Mouse (Mus musculus): Measurements from ENCODE around the gene Ocm. TPM values are rescaled to one million over a fixed set of nuclear protein-coding genes. Genes with fewer than 3 reads are reported as not detected.

The Ocm gene
- polyA plus RNA-seq, 1 experiment from 2014 or later = not detected

- Histone ChIP-seq H3K27me3 (ENCODE audit: control insufficient read depth, insufficient read depth, low read length) (no peaks in the 10 kb centered on the region), H3K9ac (replicated peaks; ENCODE audit: low read depth, low read length) (no peak overlapping the region), H3K4me2 (ENCODE audit: low read depth, low read length) (no peak overlapping the region), H3K4me3 (ENCODE audit: low read depth, low read length) (no peak overlapping the region), H3K27ac (ENCODE audit: low read depth, low read length) (no peak overlapping the region), H3K36me3 (ENCODE audit: control insufficient read depth, insufficient read depth, low read length) (no peaks in the 10 kb centered on the region), H3K9me3 (ENCODE audit: control insufficient read depth, low read length) (no peaks in the 10 kb centered on the region), H3K4me1 (ENCODE audit: control insufficient read depth, insufficient read depth, low read length) (no peaks in the 10 kb centered on the region)
- no peak for ATAC-seq (ENCODE audit: low read depth)
- WGBS = 75% methylated on average over 2 of the region's 2 CpGs
Observed at GRCm38 (mm10) chr5:143975631-143975933, 50.9 kb downstream of the Ocm start.

DNA sequence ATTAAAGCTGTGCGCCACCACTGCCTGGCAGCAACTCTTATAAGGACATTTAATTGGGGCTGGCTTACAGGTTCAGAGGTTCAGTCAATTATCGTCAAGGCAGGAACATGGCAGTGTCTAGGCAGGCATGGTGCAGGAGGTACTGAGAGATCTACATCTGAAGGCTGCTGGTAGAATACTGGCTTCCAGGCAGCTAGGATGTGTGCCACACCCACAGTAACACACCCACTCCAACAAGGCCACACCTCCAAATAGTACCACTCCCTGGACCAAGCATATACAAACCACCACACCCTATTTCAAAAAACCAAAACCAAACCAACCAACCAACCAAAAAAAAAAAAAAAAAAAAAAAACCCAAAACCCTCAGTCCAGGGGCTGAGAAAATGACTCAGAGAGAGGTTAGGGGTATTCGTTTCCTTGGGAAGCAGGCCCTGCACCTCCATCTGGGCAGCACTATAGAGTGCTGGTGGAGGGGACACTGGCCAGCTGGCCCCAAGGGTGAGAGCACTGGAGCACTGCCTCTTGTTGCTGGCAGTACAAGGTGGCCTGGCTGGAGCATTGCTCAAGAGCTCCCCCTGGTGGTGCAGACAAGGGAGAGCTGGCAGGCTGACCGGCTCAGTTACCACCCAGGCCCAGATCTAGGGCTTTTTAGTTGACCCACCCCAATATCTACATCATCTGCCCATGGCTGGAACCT, 51.4 kb downstream of the Ocm start:
- peak; percentile 44; the same call in 1 of the 2 replicates for ATAC-seq (ENCODE audit: low read depth)
- H3K4me3 ChIP-seq (ENCODE audit: low read depth, low read length) = no peak overlapping the region
- no peak overlapping the region for H3K9ac ChIP-seq (replicated peaks; ENCODE audit: low read depth, low read length)
- no peaks in the 10 kb centered on the region for H3K27me3 ChIP-seq (ENCODE audit: control insufficient read depth, insufficient read depth, low read length)
- H3K4me2 ChIP-seq (ENCODE audit: low read depth, low read length) = no peak overlapping the region
- H3K4me1 ChIP-seq (ENCODE audit: control insufficient read depth, insufficient read depth, low read length) = no peaks in the 10 kb centered on the region
- no peak overlapping the region for H3K27ac ChIP-seq (ENCODE audit: low read depth, low read length)
- WGBS = 51% methylated on average over 4 of the region's 4 CpGs
- no peaks in the 10 kb centered on the region for H3K36me3 ChIP-seq (ENCODE audit: control insufficient read depth, insufficient read depth, low read length)
- no peaks in the 10 kb centered on the region for H3K9me3 ChIP-seq (ENCODE audit: control insufficient read depth, low read length)

DNA sequence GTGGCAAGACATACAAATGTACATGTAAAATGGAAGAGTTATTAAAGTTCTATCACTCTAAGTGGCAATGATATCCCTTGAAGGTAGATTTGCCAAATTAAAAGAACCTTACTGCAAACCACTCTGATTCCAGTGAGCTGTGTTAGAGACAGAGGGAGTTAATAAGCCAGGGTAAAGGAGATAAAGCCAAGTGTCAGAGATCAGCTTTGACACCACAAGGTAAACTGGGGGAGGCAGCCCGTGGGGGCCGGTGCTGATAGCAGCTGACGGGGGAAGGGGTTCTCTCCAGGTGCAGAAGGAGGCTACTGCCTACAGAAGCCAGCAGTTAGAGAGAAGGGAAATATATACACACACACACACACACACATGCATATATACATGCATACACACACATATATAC, 53.8 kb downstream of the Ocm start:
- WGBS = 89% methylated on average over 3 of the region's 3 CpGs
- H3K4me2 ChIP-seq (ENCODE audit: low read depth, low read length) = no peak overlapping the region
- no peaks in the 10 kb centered on the region for H3K9me3 ChIP-seq (ENCODE audit: control insufficient read depth, low read length)
- H3K36me3 ChIP-seq (ENCODE audit: control insufficient read depth, insufficient read depth, low read length) = no peaks in the 10 kb centered on the region
- H3K4me1 ChIP-seq (ENCODE audit: control insufficient read depth, insufficient read depth, low read length) = no peaks in the 10 kb centered on the region
- H3K4me3 ChIP-seq (ENCODE audit: low read depth, low read length) = no peak overlapping the region
- no peak overlapping the region for H3K9ac ChIP-seq (replicated peaks; ENCODE audit: low read depth, low read length)
- no peak for ATAC-seq (ENCODE audit: low read depth)
- no peak overlapping the region for H3K27ac ChIP-seq (ENCODE audit: low read depth, low read length)
- no peaks in the 10 kb centered on the region for H3K27me3 ChIP-seq (ENCODE audit: control insufficient read depth, insufficient read depth, low read length)

Other genes with a start within 250 kb of the Ocm start
- gene Eif2ak1, start 208.9 kb downstream of the Ocm start, polyA plus RNA-seq (2014; fragmentation: Nextera tagmentation; extraction: Ambion mirVana) = 54.9 and 57.9 TPM in 2 replicates
- gene Ankrd61, start 129.0 kb downstream of the Ocm start, polyA plus RNA-seq (2014; fragmentation: Nextera tagmentation; extraction: Ambion mirVana) = 0.37 and 0.39 TPM in 2 replicates
- gene Aimp2, start 116.8 kb downstream of the Ocm start, polyA plus RNA-seq (2014; fragmentation: Nextera tagmentation; extraction: Ambion mirVana) = 84.4 and 90.5 TPM in 2 replicates
- 28.3 and 34.1 TPM in 2 replicates for gene Pms2, start 116.7 kb downstream of the Ocm start, polyA plus RNA-seq (2014; fragmentation: Nextera tagmentation; extraction: Ambion mirVana)
- 3.1 and 3.2 TPM in 2 replicates for gene Gm42421, start 98.5 kb downstream of the Ocm start, polyA plus RNA-seq (2014; fragmentation: Nextera tagmentation; extraction: Ambion mirVana)
- gene Rsph10b, start 93.6 kb downstream of the Ocm start, polyA plus RNA-seq (2014; fragmentation: Nextera tagmentation; extraction: Ambion mirVana) = 5.9 and 6.0 TPM in 2 replicates
- 83.5 and 93.2 TPM in 2 replicates for gene Ccz1, start 11.8 kb downstream of the Ocm start, polyA plus RNA-seq (2014; fragmentation: Nextera tagmentation; extraction: Ambion mirVana)
- gene Lmtk2, start 73.8 kb upstream of the Ocm start, polyA plus RNA-seq (2014; fragmentation: Nextera tagmentation; extraction: Ambion mirVana) = 10.8 and 11.1 TPM in 2 replicates
- 0.14 and 0.28 TPM in 2 replicates for gene Bhlha15, start 163.6 kb upstream of the Ocm start, polyA plus RNA-seq (2014; fragmentation: Nextera tagmentation; extraction: Ambion mirVana)
- 35.7 and 38.1 TPM in 2 replicates for gene Tecpr1, start 196.9 kb upstream of the Ocm start, polyA plus RNA-seq (2014; fragmentation: Nextera tagmentation; extraction: Ambion mirVana)
- gene Bri3, start 217.8 kb upstream of the Ocm start, polyA plus RNA-seq (2014; fragmentation: Nextera tagmentation; extraction: Ambion mirVana) = 111 and 114 TPM in 2 replicates